Mouse (Mus musculus): Measurements from ENCODE around the gene Cdh6.

The Cdh6 gene

GRCm38 (mm10) chr15:13173071-13173778 lies at the start of gene Cdh6:
Gene Cdh6, minus strand, starts transcription at chr15:13173675.
- DNase-seq: no peak

GRCm38 (mm10) chr15:13219727-13220454 lies 46.4 kb upstream of the Cdh6 start:
- no peak for DNase-seq

GRCm38 (mm10) chr15:13217800-13218199 lies 44.3 kb upstream of the Cdh6 start:
- DNase-seq: no peak

- DNase-seq: no peak
Observed at GRCm38 (mm10) chr15:13217161-13217560, 43.7 kb upstream of the Cdh6 start.

- DNase-seq: no peak
Observed at GRCm38 (mm10) chr15:13212956-13213355, 39.5 kb upstream of the Cdh6 start.

- DNase-seq: no peak
Observed at GRCm38 (mm10) chr15:13212027-13212685, 38.7 kb upstream of the Cdh6 start.

- DNase-seq: no peak
Observed at GRCm38 (mm10) chr15:13210186-13210585, 36.7 kb upstream of the Cdh6 start.

GRCm38 (mm10) chr15:13208716-13209115 lies 35.2 kb upstream of the Cdh6 start:
- DNase-seq: no peak

- DNase-seq: no peak
Observed at GRCm38 (mm10) chr15:13196237-13196636, 22.8 kb upstream of the Cdh6 start.

GRCm38 (mm10) chr15:13194048-13194447 lies 20.6 kb upstream of the Cdh6 start:
- no peak for DNase-seq

GRCm38 (mm10) chr15:13193076-13193475 lies 19.6 kb upstream of the Cdh6 start:
- no peak for DNase-seq

GRCm38 (mm10) chr15:13183661-13184060 lies 10.2 kb upstream of the Cdh6 start:
- no peak for DNase-seq

GRCm38 (mm10) chr15:13181430-13181829 lies 8.0 kb upstream of the Cdh6 start:
- DNase-seq: no peak

GRCm38 (mm10) chr15:13181014-13181413 lies 7.5 kb upstream of the Cdh6 start:
- no peak for DNase-seq

GRCm38 (mm10) chr15:13175978-13176377 lies 2.5 kb upstream of the Cdh6 start:
- DNase-seq: no peak

- DNase-seq: no peak
Observed at GRCm38 (mm10) chr15:13174618-13174980, 1.1 kb upstream of the Cdh6 start.

GRCm38 (mm10) chr15:13173840-13174617 lies 554 bp upstream of the Cdh6 start:
- no peak for DNase-seq

GRCm38 (mm10) chr15:13172365-13173070 lies 957 bp downstream of the Cdh6 start:
- no peak for DNase-seq

- DNase-seq: no peak
Observed at GRCm38 (mm10) chr15:13171486-13172364, 1.8 kb downstream of the Cdh6 start.

GRCm38 (mm10) chr15:13165094-13165885 lies 8.2 kb downstream of the Cdh6 start:
- no peak for DNase-seq

- DNase-seq: no peak
Observed at GRCm38 (mm10) chr15:13155820-13156219, 17.7 kb downstream of the Cdh6 start.
